Mouse (Mus musculus): ENCODE measurements around the gene Fev. TPM values are rescaled to one million over a fixed set of nuclear protein-coding genes. Genes with fewer than 3 reads are reported as not detected.

Fev gene
- total RNA-seq (2017), result not detected in 3 replicates

GRCm38 (mm10) chr1:74885369-74886042 lies at the start of gene Fev:
TSS of gene Fev (minus strand) at chr1:74885419.
- no peak for ATAC-seq (replicated peaks; ENCODE audit: insufficient number of reproducible peaks, low FRiP score, low TSS enrichment, poor library complexity, severe bottlenecking)

DNA sequence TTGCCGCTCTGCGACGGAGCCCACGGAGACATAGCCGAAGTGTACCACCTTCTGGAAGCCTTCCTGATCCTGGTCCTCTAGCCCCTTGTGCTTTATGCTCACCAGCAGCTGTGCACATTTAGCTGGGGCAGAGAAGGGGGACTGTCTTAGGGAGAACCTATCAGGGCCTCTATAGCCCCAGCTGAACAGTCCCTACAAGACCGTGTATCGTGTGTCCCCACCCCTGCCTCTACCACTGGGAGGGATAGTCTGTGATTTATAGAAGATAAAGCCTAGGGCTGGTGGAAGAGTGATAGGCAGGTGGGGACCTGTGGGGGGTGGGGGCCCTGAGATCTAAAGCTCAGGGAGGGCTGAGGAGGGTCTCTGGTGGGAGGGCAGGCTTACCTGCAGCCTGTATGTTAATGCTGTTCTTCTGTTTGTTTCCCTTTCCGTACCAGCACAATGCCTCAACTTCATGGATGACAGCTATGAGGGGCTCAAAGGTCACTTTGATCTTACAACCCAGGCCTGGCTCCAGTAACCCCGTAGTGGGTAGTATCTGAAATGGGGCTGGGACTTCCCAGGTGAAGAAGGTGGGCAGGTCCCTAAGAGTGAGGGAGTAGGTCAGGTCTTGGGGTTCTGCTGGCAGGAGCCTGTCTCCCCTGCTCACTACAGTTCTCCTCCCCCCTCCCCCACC lies 42.5 kb upstream of the Fev start:
- no peak for ATAC-seq (replicated peaks; ENCODE audit: insufficient number of reproducible peaks, low FRiP score, low TSS enrichment, poor library complexity, severe bottlenecking)

DNA sequence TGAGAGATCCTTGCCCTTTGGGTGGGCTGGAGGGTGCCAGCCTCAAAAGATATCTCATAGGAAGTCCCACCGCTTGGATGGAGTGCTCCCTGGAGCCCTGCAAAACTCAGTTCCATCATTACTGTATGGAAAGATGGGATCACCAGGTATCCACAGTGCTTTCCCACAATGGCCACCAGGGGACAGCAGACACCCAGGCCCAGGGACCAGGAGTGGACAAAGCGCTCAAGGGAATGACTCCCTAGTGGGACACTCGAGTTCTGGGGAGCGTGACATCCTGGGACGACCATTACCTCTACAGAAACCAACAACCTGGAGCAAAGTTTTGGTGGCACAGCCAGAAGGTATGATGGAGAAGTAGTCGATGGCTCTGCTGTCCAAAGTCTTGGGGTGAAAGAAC lies 41.5 kb upstream of the Fev start:
- ATAC-seq (replicated peaks; ENCODE audit: insufficient number of reproducible peaks, low FRiP score, low TSS enrichment, poor library complexity, severe bottlenecking), result no peak

GRCm38 (mm10) chr1:74924464-74924863 lies 39.2 kb upstream of the Fev start:
- no peak for ATAC-seq (replicated peaks; ENCODE audit: insufficient number of reproducible peaks, low FRiP score, low TSS enrichment, poor library complexity, severe bottlenecking)

- no peak for ATAC-seq (replicated peaks; ENCODE audit: insufficient number of reproducible peaks, low FRiP score, low TSS enrichment, poor library complexity, severe bottlenecking)
These were observed 30.5 kb upstream of the Fev start for GRCm38 (mm10) chr1:74915706-74916105.

- ATAC-seq (replicated peaks; ENCODE audit: insufficient number of reproducible peaks, low FRiP score, low TSS enrichment, poor library complexity, severe bottlenecking), result no peak
These were observed 17.0 kb upstream of the Fev start for GRCm38 (mm10) chr1:74902191-74902590.

DNA sequence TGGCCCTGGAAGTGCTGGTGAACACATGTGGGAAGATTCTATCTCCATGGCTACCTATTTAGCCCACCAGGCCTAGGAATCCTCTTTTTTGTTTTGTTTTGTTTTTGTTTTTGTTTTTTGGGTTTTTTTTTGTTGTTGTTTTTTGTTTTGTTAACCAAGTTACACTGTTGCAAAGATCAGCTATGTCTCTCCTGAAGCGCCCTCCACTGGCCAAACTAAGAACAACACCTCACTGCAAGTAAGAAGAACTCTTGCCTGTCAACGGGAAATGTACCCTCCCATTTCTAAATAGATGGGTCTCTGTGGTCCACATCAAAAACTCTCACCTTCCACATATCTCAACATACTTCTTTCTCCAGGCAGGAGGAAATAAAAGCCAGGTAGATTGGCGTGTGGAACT lies 16.5 kb upstream of the Fev start:
- no peak for ATAC-seq (replicated peaks; ENCODE audit: insufficient number of reproducible peaks, low FRiP score, low TSS enrichment, poor library complexity, severe bottlenecking)

DNA sequence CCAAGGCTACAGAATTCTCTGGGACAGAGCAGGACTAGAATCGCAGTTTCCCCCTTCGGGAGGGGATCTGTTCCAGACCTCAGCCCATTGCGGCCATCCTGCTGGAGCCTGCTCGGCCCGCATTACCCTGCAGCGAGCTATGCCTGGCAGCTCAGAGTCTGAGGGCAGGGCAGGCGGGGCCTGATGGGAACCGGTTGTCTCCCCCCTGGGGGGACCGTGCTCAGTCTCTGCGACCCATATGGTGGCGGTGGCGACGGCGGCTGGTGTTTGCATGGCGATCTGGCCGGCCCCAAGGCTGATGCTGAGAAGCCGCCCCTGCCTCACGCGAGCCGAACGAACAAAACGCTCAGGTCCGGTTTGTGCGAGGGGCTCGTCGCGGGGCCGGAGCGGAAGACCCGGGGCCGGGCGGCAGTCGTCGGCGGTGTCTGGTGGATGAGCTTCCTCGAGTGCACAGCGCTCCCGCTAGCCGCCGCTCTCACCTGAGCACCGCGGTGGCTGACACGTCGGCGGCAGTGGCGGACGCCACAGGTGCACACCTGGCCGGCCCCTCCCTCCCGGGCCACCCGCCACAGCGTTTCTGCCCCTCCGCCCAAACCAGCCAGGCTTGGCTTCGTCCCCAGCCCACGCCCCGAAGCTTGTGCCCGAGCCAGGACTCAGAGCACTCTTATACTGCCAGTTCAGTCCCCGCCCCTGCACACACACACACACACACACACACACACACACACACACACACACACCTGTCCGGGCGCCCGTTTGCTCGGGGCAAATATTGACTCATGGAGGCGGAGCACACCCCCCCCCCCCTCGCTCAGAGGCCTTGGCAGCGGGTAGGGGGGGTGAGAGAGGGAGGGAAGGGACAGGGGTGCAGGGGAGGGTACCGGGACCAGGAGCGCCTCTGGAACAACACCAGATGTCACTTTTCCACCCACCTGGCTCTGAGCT lies 15.4 kb upstream of the Fev start:
- ATAC-seq (replicated peaks; ENCODE audit: insufficient number of reproducible peaks, low FRiP score, low TSS enrichment, poor library complexity, severe bottlenecking), result no peak

DNA sequence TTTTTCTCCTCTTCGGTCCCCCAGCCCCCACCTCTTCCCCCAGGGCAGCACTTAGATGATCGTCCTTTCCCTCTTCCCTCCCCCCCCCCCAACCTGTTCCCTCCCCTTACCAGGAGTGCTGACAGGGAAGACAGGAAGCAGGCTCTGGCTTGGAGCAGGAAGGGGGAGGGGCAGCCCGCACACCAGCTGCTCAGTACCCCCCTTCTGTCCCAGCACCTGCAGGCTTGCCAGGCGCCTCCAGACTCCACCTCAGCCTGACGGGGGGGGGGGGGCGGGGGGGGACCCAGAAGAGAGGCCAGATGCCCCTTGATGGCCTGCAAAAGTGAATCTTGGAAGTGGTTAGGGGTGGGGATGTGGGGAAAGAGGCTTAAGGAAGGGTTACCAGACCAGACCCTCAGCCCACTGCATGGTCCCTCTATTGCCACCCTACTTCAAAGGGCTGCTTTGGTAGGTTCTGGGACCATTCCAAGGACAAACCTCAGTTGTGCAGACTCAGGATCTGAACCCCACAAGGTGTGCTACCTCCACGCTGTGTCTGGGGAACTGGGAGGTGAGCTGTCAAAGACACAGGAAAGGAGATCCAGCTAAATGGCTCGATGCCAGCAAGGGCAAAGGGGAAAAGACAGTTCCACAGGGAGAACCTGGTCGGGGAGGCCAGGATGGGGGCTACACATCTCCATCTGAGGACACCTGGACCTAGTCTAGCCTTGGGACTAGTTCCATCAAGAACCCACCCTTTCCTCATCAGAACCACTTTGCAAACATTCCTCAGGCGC lies 13.6 kb upstream of the Fev start:
- ATAC-seq (replicated peaks; ENCODE audit: insufficient number of reproducible peaks, low FRiP score, low TSS enrichment, poor library complexity, severe bottlenecking), result no peak

DNA sequence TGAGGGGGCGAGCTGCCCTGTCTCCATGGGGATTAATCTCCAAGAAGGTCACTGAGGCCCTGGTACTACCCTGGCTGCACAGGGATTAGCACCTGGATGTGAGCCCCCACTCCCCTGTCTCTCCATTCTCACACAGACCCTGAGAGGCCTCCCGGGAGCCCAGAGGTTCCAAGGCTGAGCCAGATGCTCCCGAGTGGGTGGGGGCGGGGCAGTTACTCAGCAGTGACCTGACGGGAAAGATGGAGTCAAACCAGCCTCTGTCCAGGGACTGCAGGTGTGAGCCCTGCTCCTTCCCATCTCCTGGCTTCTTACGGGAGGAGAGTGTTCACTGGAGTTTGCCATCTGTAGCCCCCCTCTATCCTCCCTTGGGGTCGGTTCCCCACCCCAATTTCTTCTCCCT lies 12.8 kb upstream of the Fev start:
- ATAC-seq (replicated peaks; ENCODE audit: insufficient number of reproducible peaks, low FRiP score, low TSS enrichment, poor library complexity, severe bottlenecking), result no peak

DNA sequence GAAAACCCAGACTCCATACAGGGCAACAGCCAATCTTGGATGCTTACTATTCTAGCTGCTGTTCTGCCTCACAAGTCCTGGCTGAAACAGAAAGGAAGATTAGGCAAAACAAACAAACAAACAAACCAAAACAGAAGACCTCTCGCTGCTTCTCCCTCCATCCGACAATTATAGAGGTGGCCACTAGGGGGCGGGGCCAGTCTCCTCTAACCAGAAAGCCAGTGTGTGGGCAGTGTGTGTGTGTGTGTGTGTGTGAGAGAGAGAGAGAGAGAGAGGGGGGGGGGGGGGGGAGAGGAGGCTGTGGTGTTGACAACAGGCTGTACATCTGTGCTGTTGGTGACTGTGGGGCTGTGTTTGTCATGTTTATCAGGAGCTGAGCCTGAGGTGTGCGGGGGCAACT lies 9.7 kb upstream of the Fev start:
- no peak for ATAC-seq (replicated peaks; ENCODE audit: insufficient number of reproducible peaks, low FRiP score, low TSS enrichment, poor library complexity, severe bottlenecking)

- no peak for ATAC-seq (replicated peaks; ENCODE audit: insufficient number of reproducible peaks, low FRiP score, low TSS enrichment, poor library complexity, severe bottlenecking)
These were observed 8.1 kb upstream of the Fev start, which contains the start of gene Cryba2 for GRCm38 (mm10) chr1:74893134-74893855. TSS of gene Cryba2 (minus strand) at chr1:74893143.

- ATAC-seq (replicated peaks; ENCODE audit: insufficient number of reproducible peaks, low FRiP score, low TSS enrichment, poor library complexity, severe bottlenecking), result no peak
These were observed 7.3 kb upstream of the Fev start for GRCm38 (mm10) chr1:74892351-74893133.

- ATAC-seq (replicated peaks; ENCODE audit: insufficient number of reproducible peaks, low FRiP score, low TSS enrichment, poor library complexity, severe bottlenecking), result no peak
These were observed 6.3 kb upstream of the Fev start for GRCm38 (mm10) chr1:74891513-74891912.

DNA sequence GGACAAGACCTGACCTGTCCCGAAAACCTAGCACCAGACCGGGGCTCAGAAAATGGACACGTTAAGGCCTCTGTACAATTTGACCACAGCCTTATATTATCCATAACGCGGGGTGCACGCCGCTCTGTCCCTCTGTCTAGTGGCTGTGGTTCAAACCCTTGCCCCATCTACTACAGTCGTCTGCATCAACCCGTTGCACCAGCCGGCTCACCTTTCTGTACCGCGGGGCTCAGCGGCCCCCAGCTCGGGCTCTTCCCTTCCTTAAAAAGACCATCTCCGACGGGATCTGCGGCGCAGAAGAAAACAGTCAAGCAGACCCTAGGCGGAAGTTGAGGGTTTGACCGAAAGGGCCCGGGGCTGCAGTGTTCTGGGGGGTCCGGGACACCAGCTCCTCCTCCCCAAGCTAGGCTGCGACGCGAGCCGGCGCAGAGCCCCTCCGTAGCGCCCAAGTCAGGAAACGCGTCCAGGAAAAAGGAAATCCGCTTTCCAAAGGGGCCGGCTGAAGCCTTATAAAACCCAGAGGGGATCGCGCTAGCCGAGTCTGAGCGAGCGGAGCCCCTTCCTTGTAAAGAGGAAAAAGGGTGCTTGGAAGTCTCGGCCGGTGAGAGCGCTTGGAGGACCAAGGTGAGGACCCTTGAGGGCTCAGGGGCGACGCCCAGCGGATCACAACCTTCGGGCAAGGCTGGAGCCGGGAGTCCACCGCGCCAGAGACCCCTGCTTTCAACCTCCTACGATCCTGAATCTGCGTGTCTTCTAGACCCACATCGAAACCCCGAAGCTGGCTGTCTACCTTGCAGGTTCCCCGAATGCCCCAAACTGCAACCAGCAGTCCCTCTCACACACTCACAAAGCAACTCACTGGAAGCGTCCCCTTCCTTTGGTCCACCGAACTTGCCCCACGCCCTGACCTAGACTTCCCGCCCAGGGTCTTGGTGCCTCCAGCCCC lies 750 bp downstream of the Fev start:
- ATAC-seq (replicated peaks; ENCODE audit: insufficient number of reproducible peaks, low FRiP score, low TSS enrichment, poor library complexity, severe bottlenecking), result no peak

DNA sequence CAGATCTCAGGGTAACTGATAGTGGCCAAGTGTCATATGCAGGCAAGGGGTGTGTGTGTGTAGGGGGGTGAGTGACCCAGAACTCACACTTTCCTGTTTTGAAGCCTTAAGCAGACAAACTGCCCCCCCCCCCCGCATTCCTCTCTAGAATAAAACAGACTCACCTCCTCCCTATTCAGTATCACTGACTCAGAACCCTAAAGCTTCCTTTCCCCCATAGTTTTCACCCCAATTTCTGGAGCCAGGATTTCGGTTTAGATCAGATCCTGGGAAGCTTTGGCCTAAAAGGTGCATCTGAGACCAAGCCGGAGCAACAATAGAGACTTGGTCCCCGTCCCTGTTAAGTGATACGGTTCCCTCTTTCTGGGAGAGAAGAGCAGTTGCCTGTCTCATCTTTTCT lies 1.8 kb downstream of the Fev start:
- no peak for ATAC-seq (replicated peaks; ENCODE audit: insufficient number of reproducible peaks, low FRiP score, low TSS enrichment, poor library complexity, severe bottlenecking)
